Mouse (Mus musculus) CD8-positive naive resting alpha-beta T cell, adult 57 days (primary cell): ENCODE data around the gene Mia3. TPM values are rescaled to one million over a fixed set of nuclear protein-coding genes. Genes with fewer than 3 reads are reported as not detected.

Experiments used
- total RNA-seq: library from RNA; stranded (reverse); gene quantifications from one replicate; pipeline ENCODE4 v1.2.4, GENCODE M21; 2023

Mia3 gene
- total RNA-seq, result 192 TPM

GRCm38 (mm10) chr1:183369427-183370014, at the start of gene Mia3:
Gene Mia3 (minus strand): TSS chr1:183369553.

GRCm38 (mm10) chr1:183417873-183418272, 48.5 kb upstream of the Mia3 start, which contains the start of gene Hhipl2:
Gene Hhipl2 (plus strand): TSS chr1:183418215.

GRCm38 (mm10) chr1:183388426-183389406, 19.4 kb upstream of the Mia3 start, which contains the start of gene Taf1a:
Gene Taf1a (plus strand): TSS chr1:183388981.

GRCm38 (mm10) chr1:183296877-183297383, 72.4 kb downstream of the Mia3 start, which contains the start of gene Brox:
Gene Brox (minus strand): TSS chr1:183297269.

GRCm38 (mm10) chr1:183296465-183296864, 72.9 kb downstream of the Mia3 start, which contains the start of gene Aida:
Gene Aida (plus strand): TSS chr1:183296590.

Other genes starting within 250 kb of the Mia3 start
- gene Disp1, start 148.0 kb downstream of the Mia3 start, total RNA-seq, result 16.9 TPM
- 36.3 TPM for gene Aida, start 73.0 kb downstream of the Mia3 start, total RNA-seq
- gene Brox, start 72.3 kb downstream of the Mia3 start, total RNA-seq, result 64.4 TPM
- 27.2 TPM for gene Taf1a, start 19.4 kb upstream of the Mia3 start, total RNA-seq
- not detected for gene Hhipl2, start 48.7 kb upstream of the Mia3 start, total RNA-seq